Mouse (Mus musculus): ENCODE measurements around the gene Scpep1.
A peak's percentile ranks its signal among the peaks of the same experiment; 100 is the strongest.

Scpep1 gene

DNA sequence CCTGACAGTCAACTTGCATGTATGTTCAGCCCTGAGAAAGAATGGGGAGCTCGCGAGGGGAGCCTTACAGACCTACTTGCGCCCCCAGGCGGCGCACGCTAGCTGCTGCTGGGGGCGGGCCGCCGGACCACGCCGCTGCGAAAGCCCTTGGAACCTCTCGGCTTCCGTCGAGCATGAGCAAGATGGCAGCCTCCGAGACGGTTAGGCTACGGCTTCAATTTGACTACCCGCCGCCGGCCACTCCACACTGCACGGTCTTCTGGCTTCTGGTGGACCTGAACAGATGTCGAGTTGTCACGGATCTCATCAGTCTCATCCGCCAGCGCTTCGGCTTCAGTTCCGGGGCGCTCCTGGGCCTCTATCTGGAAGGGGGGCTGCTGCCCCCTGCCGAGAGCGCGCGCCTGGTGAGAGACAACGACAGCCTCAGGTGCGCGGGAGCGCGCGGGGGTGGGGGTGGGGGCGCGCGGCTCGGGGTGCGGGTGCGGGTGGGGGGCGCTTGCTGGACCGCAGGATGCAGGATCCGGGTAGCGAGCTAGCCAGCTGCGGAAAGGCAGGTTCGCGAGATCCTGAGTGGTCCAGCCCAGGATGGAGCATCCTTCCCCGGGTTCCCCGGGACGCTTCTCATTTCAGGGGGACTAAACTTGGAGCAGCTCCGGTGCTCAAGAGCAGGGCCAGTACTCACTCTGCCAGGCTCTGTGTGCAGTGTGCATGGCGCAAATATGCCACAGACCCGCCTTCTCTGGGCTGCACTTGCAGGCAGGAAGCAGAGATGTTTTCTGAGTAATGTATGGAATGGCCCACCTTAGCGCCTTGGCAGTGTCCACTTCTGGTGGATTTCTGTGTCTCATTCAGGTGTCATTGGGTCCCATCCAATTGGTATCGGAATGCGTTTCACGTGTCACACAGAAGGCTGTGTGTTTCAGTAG, 18.8 kb upstream of the Scpep1 start:
- DNase-seq (ENCODE audit: low read depth), result peak; percentile 94

DNA sequence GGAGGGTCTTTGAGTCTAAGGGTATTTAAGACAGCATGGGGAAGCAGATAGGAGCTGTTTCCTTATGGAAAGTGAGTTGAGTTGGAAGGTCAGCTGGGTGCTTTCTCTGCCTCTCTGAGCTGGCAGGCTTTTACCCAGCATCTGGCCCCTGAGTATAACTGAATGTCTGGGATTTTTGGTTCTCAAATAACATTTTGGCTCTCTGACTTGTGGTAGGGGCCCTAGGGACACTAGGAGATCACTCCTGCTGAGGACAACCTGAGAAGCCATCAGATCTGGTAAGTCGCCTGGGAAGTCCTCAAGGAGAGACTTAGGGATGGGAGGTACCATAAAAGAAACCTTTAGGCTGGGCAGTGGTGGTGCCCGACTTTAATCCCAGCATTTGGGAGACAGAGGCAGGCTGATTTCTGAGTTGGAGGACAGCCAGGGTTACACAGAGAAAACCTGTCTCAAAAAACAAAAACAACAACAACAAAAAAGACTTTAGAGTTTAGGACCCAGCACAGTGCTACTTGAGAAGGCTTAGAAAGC, 15.0 kb upstream of the Scpep1 start, which contains the start of gene Coil:
Gene Coil (plus strand): TSS at position 51 of the 531 bp plus-strand sequence.
- DNase-seq (ENCODE audit: low read depth), result no peak

DNA sequence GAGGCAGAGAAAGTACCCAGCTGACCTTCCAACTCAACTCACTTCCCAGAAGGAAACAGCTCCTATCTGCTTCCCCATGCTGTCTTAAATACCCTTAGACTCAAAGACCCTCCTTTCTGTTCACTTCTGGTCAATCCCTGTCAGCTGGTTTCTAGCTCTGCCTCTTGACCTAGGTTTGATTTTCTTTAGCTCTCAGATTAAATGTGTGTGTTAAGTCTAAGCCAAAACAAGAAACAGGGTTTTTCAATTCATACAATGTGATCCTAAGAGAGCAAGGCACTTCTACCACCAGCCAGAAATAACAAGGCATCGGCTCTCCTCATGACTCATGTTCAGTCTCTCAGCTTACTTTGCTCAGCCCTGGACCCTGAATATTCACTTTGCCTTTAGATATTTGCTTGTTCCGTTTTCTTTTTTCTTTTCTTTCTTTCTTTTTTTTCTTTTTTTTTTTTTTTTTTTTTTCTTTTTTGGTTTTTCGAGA, 11.7 kb upstream of the Scpep1 start, which contains the start of gene Elobl:
Gene Elobl (minus strand): TSS at position 51 of the 481 bp plus-strand sequence.
- DNase-seq (ENCODE audit: low read depth), result no peak

- no peak for DNase-seq (ENCODE audit: low read depth)
Measured at GRCm38 (mm10) chr11:88958851-88959250, 3.6 kb upstream of the Scpep1 start.

- peak; percentile 70 for DNase-seq (ENCODE audit: low read depth)
Measured at GRCm38 (mm10) chr11:88954803-88955202, 462 bp downstream of the Scpep1 start.

DNA sequence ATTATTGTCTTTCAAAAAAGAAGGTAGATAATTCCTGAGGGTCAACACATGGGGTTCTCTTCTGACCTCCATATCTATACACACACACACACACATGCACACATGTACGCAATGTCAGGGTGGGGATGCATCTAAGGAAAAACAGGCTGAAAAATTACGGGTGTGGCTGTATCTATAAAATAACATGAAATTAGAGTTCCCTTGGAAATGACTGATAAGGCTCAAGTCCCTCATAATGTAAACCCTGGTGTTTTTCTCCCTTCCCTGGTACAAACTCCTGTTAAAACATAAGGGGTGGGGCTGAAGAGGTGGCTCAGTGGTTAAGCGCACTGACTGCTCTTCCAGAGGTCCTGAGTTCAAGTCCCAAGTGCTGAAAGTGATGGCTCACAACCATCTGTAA, 1.7 kb downstream of the Scpep1 start:
- no peak for DNase-seq (ENCODE audit: low read depth)

DNA sequence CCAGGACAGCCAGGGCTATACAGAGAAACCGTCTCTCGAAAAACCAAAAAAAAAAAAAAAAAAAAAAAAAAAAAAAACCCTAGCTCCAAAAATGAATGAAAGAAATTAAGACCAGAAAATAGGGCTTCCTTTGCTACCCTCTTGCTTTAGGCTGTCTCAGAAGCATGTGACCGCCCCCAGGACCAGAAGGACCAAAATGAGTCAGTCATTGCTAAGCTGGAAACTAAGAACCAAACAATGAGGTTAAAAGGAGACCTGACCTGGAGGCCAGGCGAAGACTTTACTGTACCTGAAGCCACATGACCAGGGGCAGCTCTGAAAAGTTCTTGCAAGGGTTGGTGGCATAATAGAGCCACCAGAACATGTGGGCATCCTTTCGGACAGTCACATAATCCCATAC, 3.1 kb downstream of the Scpep1 start:
- no peak for DNase-seq (ENCODE audit: low read depth)

GRCm38 (mm10) chr11:88951576-88951975, 3.7 kb downstream of the Scpep1 start:
- no peak for DNase-seq (ENCODE audit: low read depth)

GRCm38 (mm10) chr11:88950640-88951250, 4.5 kb downstream of the Scpep1 start:
- no peak for DNase-seq (ENCODE audit: low read depth)

GRCm38 (mm10) chr11:88949802-88950639, 5.2 kb downstream of the Scpep1 start:
- DNase-seq (ENCODE audit: low read depth), result no peak

- no peak for DNase-seq (ENCODE audit: low read depth)
Measured at GRCm38 (mm10) chr11:88948896-88949295, 6.4 kb downstream of the Scpep1 start.

DNA sequence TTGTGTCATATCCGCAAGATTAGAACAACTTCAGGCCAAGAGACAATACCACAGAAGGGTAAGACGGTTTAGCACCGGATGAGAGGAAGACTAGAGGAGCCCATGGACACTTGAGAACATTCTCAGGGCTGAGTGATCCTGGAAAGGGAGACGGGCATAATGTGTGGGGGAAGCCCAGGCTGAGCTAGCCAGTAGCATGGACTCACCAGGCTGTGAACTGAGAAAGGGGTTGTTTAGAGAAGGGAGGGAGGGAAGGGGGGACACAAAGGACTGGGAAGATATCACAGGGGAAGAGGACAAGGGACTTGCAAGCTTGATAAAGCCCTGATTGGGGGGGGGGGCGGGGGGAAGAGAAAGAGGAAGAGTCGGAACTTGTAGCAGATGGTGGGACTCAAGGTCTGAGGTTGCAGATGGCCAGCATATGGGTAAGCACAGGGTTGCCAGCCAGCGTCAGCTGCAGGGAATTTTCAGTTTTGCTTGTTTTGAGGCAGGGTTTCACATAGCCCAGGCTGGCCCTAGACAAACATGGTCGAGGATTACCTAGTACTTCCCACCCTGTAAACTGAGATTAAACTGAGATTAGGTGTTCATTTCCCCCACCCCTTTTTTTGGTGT, 9.2 kb downstream of the Scpep1 start:
- no peak for DNase-seq (ENCODE audit: low read depth)

DNA sequence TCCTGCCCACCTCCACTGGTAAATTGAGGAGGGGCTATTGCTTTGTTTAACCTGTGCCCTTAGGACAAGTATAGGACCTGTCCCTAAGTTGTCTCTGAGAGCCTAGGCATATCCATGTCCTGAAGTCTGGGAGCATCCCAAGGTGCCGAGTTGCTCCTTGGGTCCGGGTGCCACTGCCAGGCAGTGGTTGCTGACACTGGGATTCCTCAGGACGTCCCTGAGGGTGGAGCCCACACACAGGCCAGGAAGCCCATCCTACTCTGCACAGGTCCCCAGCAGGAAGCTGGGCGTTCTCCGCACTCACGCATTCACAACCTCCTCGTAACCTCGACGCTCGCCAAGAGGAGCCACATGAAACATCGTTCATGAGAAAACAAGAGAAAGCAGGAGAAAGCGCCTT, 13.8 kb downstream of the Scpep1 start:
- DNase-seq (ENCODE audit: low read depth), result no peak

- no peak for DNase-seq (ENCODE audit: low read depth)
Measured at GRCm38 (mm10) chr11:88939634-88940033, 15.6 kb downstream of the Scpep1 start.

GRCm38 (mm10) chr11:88938770-88939169, 16.5 kb downstream of the Scpep1 start:
- DNase-seq (ENCODE audit: low read depth), result no peak

- DNase-seq (ENCODE audit: low read depth), result no peak
Measured at GRCm38 (mm10) chr11:88937886-88938285, 17.4 kb downstream of the Scpep1 start.

DNA sequence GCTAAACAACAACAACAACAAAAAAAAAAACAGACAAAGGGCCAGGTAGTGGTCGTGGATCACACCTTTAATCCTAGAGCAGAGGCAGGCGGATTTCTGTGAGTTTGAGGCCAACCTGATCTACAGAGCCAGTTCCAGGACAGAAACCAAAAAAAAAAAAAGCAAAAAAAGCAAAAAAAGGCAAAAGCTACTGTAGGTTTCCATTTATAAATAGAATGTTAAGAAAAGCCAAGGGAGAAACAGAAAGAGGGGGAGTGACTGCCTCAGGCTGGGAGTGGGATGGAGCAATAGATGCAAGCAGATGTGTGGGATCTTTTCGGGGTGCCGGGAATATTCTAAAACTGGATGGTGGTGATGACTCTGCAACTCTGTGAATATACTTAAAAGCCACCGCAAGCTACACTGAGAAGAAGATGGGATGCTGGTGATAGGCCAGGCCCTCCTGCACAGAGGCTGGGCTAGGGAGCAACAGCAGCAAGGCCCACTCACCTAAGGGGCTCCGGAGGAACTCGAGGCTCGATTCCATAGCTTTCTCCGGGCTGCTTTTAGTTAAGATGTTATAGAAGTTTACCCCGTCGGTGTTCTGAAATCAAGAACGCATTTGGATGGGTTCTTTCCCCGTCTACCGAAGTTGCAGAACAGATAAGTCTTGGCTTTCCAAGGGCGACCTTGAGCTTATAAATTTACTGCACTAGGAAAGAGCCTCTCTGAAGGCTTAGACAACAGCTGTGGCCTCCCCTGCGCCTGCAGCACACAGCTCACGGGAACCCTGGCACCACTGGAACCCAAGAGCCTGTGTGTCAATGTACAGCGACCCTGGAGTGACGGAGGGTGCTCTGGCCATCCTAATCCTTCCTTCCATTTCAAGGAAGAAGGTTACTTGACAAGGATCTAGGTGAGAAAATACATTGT, 20.9 kb downstream of the Scpep1 start:
- no peak for DNase-seq (ENCODE audit: low read depth)

GRCm38 (mm10) chr11:88933030-88933429, 22.2 kb downstream of the Scpep1 start:
- DNase-seq (ENCODE audit: low read depth), result no peak

GRCm38 (mm10) chr11:88931692-88932530, 23.4 kb downstream of the Scpep1 start:
- DNase-seq (ENCODE audit: low read depth), result no peak

Data from 416B (cell line).